Mouse (Mus musculus): Measurements from ENCODE around the gene Lrrc4b.

Lrrc4b gene

DNA sequence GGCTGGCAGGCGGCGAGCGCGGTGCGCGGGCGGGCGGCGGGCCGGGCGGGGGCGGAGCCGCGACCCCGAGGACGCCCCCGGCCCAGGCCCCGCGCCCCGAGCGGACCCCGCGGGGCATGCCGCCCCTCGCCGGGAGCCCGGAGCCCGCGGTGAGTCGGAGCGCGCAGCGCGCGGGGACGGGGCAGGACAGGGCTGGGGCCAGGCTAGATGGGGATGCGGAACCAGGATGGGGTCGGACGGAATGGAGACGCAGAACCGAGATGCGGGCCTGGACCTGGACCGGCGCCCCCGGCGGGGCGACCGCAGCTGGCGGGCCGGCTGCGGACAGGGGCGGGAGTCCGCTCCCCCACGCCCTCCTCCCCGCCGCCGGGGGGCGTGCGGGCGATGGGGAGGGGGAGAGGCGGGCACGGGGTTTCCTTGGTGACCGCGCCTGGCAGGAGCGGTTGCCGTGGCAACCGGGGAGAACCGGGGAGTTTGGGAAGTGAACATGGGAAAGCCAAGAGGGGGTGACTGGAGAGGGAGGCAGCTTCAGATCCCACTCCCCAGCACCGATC, at the start of gene Lrrc4b:
Gene Lrrc4b (plus strand): TSS at position 51 of the 554 bp plus-strand sequence.
- DNase-seq, result peak; percentile 57 to 65

DNA sequence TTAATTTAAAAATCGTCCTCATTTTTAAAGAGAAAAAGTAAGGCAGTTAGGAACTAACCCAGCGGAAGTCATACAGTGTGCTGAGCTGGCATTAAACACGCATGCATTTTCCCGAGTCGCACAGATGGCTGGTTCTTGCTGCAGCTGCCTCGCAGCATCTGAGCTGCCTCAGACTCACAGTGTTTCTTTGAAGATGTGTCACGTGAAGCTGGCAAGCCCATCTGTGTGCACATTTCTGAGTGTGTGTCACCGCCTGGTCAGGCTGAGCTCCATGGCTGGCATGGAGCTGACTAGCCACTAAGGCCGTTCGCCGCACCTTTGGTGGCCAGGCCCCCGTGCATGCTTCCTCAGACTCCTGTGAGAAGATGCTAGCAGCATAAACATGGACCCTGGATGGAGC, 46.3 kb upstream of the Lrrc4b start:
- DNase-seq, result no peak

DNA sequence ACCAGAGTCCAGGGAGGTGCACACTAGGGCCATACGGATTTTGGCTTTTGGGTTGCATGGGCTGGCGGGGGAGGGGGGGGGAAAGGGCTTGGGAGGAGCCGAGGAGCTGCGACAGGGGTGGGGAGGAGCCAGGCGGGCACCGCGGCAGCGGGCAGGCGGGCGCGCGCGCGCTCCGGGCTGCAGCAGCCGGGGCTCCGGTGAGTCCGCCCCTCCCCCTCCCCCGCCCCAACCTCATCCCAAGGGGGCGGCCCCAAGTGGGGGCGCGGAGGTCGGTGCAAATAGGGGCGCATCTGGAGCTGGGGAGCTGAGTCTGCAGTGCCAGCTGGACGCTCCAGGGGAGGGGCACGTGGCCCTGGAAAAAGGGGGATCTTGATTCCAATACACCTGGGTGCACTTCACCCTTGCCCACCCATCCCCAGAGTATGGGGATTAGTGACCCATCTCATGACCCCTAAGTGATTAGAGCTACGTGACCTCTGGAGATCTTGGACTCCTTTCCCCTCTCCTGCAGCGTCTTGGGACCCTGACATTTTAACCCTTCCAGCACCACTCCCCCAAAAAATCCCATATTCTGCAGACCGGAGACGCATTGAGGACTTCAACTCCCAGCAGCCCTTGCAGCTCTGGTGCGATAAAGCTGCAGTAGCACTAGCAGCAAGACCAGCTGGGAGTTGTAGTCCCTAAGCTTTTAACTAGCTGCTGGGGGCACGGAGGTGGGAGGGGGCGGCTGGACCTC, 44.7 kb upstream of the Lrrc4b start, which contains the start of gene Syt3:
Gene Syt3 (plus strand): TSS at position 123 of the 736 bp plus-strand sequence.
- peak; percentile 87 to 89 for DNase-seq

DNA sequence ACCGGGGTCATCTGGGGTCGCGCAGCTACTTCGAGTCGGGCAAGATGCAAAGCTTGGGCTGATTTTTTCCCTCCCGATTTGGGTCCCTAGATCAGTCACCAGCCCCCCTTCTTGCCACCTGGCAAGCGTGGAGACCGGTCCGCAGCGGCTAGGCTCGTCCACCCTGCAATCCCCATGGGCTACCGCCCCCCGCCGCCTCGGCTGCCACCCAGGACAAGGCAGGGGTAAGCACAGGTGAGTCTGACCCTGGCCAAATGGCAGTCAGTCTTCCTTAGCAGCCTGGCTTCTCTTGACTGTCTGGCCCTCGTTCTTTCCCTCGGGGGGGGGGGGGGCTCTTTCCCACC, 44.1 kb upstream of the Lrrc4b start:
- DNase-seq, result no peak

DNA sequence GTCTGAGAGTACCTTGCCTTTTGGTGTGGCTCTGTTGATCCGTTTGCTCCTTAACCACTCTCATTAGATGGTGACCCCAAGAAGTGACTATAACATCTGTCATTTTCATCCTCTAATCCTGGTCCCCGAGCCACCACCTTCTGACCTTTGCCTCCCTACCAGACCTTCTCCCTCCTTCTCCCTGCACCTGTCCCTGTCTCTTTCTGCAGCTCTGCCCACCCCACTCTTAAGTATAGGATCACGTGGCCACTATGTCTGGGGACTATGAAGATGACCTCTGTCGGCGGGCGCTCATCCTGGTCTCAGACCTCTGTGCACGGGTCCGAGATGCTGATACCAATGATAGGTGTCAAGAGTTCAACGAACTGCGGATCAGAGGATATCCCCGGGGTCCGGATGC, 43.1 kb upstream of the Lrrc4b start, which contains the start of gene 1700008O03Rik:
Gene 1700008O03Rik (minus strand): TSS at position 101 of the 400 bp plus-strand sequence.
- no peak for DNase-seq

DNA sequence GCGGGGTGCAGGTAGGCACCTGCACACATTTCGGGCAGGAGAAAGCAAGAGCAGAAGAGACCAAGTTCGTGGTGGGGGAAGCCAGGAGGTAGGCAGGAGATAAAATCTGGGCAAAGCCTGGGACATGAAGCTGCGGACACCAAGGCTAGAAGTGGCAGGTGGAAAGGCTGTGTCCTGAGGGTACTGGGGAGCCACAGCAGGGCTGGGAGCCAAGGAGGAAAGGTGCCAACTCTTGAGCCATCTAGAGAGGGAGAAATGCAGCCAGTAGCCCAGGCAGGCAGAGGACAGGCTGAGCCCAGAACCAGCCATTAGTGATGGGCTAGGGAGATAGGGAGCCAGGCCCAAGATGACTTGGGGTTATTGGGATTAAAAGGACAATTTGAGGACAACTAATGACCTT, 37.0 kb upstream of the Lrrc4b start:
- peak; percentile 93 to 96 for DNase-seq

DNA sequence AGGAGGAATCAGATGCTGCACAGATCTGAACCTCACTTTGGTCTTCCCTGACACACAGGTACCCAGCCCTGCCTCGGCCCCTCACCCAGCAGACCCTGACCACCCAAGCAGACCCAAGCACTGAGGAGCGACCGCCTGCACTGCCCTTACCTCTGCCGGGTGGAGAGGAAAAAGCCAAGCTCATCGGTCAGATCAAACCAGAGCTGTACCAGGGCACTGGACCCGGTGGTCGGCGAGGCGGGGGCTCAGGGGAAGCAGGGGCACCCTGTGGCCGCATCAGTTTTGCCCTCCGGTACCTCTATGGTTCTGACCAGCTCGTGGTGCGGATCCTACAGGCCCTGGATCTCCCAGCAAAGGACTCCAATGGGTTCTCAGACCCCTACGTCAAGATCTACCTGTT, 36.5 kb upstream of the Lrrc4b start:
- DNase-seq, result no peak

DNA sequence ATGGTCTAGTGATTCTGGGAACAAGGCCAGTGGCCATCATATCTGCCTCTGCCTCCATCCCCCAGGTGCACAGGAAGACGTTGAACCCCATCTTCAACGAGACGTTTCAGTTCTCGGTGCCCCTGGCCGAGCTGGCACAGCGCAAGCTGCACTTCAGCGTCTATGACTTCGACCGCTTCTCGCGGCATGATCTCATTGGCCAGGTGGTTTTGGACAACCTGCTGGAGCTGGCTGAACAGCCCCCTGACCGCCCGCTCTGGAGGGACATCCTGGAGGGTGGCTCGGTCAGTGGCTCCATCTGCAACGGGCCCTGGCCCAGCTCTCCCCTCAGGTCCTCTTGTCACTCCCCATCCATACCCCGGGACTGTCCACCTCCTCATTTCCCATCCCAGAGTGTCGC, 35.5 kb upstream of the Lrrc4b start:
- DNase-seq, result no peak

DNA sequence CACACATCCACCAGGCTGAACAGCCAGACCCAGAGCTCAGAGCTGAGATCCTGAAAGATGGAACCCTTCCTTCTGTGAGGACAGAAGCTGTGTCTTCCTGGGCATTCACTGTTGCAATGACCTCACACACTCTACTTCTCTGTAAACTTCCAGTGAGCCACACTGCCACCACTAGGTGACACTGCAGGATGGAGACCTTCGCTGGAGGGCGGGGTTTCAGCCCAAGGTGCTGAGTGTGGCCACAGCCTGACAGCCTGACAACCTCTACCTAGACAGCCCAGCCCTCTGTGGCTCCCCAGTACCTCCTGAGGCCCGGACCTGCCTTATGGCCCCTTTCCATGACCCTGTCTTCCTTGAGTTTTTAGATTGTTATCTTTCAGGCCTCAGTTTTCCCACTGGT, 30.2 kb upstream of the Lrrc4b start:
- DNase-seq, result peak; percentile 73 to 80

DNA sequence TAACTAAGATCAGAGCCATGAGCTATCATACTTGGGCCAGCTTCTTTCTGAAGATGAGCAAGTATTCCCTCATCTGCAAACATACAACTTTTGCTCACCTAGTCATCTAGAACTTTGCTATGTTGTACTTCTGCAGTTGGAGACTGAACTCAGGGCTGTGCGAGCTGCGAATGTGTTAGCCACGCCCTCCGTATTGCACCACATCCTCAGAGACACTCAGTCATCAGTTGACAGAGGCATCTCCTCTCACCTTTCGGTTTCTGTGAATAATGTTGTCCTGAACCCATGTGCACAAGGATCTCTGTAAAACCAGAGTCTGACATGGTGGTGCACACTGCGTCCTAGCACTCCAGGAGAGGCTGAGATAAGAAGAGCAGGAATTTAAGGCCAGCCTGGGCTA, 27.1 kb upstream of the Lrrc4b start:
- no peak for DNase-seq

DNA sequence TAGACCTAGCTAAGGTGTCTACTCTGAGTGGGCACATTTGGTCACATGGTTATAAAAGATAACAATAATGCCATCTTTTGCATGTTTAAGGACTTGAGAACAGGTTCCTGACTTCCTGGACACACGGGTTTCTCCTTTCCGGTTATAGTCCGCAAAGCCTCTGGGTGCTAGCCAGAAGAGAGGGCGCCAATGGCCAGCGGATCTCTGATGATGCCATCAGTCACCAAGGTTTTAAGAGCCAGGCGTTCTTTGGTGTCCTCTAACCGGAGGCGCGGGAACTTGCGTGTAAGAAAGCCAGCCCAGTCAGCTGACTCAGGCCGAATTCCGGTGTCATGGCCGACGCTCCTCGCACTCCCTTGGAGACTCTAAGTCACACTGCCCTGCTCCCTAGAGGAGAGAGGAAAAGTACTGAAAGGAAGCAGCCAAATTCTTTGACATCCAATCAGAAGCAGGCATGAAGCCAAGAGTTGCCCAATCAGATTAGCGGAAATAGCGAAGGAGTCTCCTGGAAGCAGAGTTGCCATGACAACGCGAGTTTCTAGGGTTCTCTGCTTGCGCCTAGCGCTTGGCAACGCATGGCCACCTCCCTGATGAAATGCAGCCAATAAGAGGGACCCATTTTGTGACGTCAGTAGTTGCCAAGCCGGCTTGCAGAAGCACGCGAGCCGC, 23.3 kb upstream of the Lrrc4b start:
- DNase-seq, result peak; percentile 93 to 98

DNA sequence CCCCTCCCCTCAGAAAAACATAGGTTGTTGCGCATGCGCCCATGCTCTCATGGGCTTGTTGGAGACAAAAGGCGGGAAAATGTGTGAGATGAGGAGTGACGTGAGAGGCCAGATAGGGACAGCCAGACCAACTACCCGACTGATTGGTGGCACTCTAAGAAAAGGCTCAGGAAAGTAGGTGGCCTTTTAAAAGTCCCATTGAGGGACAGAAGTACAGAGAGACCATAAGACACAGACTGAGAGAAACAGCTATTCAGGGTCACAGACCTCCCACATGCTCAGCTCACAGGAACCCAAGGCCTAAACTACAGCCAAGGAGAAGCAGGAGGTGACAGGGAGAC, 22.8 kb upstream of the Lrrc4b start:
- DNase-seq, result no peak

DNA sequence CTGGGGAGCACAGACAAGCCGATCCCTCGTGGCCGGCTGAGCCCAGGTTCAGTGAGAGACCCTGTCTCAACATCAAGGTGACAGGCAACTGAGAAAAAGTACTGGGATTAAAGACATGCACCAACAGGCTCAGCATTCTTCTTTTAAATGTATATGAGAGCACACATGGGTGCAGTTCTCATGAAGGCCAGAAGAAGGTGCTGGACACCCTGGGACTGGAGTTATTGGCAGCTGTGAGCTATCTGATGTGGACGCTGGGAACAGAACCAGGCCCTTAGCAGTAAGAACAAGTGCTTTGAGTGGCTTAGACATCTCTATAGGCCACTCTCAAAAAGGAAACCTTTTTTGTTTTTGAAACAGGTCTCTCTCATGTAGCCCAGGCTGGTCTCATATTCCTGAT, 17.7 kb upstream of the Lrrc4b start:
- no peak for DNase-seq

DNA sequence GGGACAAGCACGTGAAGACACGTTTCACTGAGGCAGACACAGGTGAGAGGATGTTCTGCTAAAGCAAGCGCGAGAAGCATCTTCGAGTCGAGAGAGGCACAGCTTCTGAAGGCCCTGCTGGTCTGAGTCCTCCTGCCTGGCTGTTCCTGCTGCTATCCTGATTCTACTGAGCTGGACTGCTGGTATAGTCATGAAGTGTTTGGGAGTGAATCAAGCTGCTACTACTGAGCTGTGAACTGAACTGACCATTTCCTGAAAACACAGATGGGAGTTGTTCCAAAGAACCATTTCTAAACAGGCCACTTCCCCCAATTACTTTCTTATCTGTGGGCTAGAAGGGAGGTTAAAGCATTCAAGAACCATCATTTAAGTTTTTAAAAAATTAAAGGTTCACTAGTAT, 15.5 kb upstream of the Lrrc4b start:
- DNase-seq, result no peak

DNA sequence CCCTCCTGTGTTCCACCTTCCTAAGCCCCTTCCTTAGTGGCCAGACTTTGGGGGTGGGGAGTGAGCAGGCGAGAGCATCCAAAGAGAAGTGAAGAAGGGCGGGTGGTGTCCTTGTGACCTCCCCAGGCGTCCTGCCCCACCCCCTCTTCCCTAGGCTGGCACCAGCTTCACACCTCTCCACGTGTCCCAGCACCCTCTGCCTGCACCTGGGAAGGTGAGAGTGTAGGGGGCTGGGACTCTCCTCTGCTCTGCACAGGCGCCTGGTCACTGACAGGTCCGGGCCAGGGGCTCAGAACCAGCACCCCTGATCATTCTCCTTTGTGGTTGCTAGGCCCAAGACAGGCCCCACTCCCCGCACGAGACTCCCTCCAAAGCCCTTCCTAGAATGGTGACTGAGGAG, 1.2 kb upstream of the Lrrc4b start:
- DNase-seq, result peak in 1 of 2 experiments; percentile 41

DNA sequence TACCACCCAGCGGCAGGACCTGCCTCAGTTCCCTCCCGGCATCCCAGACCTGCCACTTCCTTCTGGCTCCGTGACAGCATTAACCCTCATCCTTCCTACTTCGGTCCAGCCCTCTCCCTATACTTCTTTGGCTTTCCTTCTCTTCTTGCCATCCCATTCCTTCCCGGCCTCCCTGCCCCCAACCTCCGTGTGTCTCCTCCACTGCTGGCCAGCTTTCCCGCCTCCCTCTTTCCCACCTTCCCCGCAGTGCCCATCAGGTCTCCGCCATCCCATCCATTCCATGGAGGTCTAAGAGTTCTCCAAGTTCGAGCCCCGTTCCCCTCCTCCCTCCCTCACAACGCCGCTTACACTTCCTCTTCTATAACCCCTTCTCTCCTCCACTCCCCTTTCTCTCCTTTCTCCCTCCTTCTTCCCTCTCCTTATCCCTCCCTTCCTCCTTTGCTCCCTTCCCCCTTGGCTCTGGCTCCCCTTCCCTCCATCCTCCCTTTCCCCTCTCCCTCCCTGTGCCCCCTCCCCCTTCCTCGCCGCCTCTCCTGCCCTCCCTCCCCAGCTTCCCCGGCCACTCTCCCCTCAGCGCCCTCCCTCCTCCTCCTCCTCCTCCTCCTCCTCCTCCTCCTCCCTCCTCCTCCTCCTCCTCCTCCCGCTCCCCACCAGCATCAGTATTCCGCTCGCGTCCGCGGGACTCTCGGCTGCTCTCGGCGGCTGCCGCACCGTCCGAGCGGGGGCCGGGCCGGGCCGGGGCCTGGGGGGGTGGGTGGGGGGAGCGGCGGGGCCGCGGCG, 457 bp upstream of the Lrrc4b start:
- DNase-seq, result peak; percentile 68 to 69

DNA sequence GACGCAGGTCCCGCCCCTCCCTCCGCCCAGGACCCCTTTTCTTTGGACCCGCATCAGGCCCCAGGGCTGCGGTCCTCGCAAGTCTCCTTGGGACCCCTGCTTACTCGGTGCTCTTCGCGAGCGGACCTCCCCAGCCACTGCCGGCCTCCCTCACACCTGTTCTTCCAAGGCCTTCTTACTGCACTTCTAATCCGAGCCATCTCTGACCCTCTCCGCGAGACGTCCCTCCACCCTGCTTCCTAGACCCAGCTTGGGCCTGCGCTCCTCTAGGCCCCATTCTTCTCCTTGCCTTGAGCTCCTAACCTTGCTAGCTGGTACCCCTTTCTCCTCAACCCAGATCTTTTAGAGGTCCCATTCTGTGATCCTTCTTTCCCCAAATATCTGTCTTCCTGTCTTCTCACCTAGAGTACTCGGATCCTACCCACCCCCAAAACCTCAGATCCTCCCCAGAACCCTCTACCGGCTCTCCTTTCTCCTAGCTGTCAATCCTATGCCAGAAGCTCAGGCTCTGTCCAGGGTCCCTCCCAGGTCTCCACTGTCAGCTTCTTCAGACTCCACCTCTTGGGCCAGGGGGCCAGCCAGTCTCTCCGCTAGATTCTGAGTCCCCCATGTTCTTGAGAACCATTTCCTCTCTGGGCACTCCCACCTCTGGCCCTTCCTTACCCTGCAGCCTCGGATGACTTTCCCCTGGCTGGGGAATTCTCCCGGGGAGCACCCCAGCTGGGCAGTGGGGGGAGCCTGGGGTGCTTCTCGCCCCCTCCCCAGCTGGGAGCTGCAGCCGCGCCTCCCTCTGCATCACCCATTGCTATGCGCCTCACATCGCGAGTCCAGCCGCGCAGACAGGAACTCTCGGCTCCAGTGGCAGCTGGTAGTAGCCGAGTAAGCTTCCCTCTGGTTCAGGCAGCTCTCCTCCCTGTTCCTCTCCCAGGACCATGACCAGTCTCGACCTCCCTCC, 993 bp downstream of the Lrrc4b start:
- DNase-seq, result peak; percentile 39 to 56

DNA sequence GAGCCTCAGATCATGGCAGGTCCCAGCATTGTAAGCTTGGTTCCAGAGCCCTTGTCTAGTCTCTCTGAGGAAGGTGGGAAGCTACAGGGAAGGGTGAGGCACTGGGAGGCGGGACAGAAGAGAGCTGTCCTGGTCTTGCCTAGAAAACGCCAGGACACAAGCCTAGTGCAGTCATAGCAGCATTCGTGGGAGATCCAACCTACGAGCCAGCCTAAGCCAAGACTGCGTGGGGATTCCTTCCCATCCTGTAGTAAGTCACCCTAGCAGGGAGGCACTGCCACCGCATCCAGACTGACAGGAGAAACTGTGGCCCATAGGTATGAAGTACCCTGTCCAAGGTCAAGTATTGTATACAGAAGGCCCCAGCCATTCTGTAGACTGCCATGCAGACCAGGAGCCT, 3.7 kb downstream of the Lrrc4b start:
- DNase-seq, result peak in 1 of 2 experiments; percentile 9

DNA sequence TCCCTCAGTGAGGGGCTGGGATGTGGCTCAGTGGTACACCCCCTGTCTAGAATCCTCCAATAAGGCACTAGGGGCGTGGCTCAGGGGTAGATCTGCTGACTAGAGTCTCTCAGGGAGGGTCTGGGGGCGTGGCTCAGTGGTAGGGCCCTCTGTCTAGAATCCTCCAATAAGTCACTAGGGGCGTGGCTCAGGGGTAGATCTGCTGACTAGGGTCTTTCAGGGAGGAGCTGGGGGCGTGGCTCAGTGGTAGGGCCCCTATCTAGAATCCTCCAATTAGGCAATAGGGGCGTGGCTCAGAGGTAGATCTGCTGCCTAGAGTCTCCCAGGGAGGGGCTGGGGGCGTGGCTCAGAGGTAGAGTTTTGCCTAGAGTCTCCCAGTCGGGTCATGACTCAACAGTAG, 4.6 kb downstream of the Lrrc4b start:
- DNase-seq, result peak; percentile 25 to 53

DNA sequence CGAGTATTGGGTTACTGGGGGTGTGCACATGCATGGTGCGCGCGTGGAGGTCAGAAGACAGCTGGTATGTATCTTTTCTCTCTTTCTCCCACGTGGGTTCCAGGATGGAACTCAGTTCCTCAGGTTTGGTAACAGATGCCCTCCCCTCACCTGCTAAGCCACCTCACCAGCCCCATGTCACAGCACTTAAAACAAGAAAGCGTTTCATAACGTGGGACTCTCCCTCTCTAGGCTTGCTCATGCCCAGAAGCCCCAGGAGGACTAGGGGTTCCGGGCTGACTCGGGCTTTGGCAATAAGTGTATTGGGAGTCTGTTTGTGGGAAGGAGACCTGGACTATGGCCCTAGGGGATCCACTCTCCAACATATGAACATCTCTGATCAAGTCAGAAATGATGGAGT, 5.3 kb downstream of the Lrrc4b start:
- DNase-seq, result peak in 1 of 2 experiments; percentile 10

DNA sequence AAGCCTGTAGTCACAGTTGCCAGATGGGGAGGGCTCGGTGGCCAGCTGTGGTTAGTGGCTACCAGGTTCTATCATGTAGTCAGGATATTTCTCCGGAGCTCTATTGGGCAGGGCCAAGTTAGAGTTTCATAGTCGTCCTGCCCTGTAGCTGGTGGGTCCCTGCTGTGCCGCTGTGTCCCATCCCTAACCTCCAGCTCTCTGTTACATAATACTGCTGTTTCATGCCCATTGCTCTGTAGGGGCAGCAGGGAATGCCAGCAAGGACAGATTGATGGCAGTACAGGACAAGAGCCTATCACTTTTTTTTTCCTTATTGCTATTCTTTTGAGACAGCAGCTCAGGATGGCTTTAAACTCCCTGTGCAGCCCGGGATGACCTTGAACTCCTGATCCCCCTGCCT, 7.0 kb downstream of the Lrrc4b start:
- peak; percentile 67 to 70 for DNase-seq

DNA sequence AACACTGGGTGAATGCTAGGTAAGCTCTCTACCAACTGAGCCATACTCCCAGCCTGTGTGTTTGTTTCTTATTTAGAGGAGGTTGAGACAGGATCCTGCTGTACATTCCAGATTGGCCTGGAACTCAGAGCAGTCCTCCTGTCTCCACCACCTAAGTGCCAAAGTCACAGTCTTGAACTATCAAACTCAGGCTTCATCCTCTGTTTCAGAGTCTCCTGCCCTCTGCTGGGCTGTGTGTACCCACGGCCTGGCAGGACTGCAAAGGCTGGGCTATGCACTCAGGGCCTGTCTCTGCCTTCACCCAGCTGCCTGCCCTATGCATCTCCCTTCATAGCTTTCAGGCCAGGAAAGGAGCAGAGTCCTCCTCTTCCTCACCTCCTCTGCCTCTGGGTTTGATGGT, 7.4 kb downstream of the Lrrc4b start:
- peak; percentile 50 to 63 for DNase-seq
